Mouse (Mus musculus) megakaryocyte, embryonic 14.5 days (primary cell): Measurements from ENCODE around the gene E2f2. TPM values are rescaled to one million over a fixed set of nuclear protein-coding genes. Genes with fewer than 3 reads are reported as not detected.

ENCODE experiments used
- H3K27me3 ChIP-seq: replicated peaks from 2 replicates; pipeline ENCODE3; 2012; ENCODE audit warnings: inconsistent platforms
- H3K36me3 ChIP-seq: replicated peaks from 2 replicates; pipeline ENCODE3; 2012; ENCODE audit warnings: low read length, inconsistent platforms, mixed read lengths
- H3K4me1 ChIP-seq: 2 replicates; pipeline ENCODE4 v1.6.1; 2012; ENCODE audit warnings: inconsistent platforms
- H3K4me3 ChIP-seq: replicated peaks from 2 replicates; pipeline ENCODE3; 2012; ENCODE audit warnings: moderate library complexity, mild to moderate bottlenecking, inconsistent platforms
- H3K9me3 ChIP-seq: 2 replicates; pipeline ENCODE4 v1.6.1; 2012; ENCODE audit warnings: inconsistent platforms
- FLI1 ChIP-seq: IDR thresholded peaks from 2 replicates; pipeline ENCODE4 v1.6.1; 2012; ENCODE audit warnings: low read length, inconsistent platforms, mixed read lengths
- GATA1 ChIP-seq: IDR thresholded peaks from 3 replicates; pipeline ENCODE4 v1.6.1; 2012; ENCODE audit warnings: mixed read lengths, low read length, inconsistent platforms, borderline replicate concordance
- polyA plus RNA-seq: library from polyadenylated mRNA; stranded (reverse); fragments of >175 nt; gene quantifications from 2 replicates; pipeline ENCODE4 v1.2.3, GENCODE M21; 2012; ENCODE audit warnings: low replicate concordance; ENCODE audit not compliant: insufficient read depth

Gene E2f2
- polyA plus RNA-seq, 1 experiment, result 10.5 TPM

DNA sequence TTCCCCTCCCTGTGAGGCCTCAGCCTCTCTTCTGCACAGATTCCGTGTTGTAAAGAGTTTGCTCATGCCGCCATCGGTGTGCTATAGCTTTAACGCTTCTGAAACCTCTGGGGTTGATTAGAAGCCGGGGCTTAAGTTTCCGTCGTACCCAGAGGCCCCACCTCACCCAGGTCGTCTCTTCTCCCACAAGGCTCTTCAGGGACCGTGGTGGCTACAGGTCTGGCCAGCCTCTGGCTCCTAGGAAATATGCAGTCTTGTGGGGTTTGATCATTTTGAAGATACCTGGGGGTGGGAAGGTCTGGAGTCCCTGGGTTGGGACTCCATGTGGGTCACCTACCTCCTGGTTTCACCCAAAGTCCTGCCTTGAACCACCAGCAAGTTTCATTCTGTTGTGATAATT, 23.4 kb downstream of the E2f2 start:
- Histone ChIP-seq H3K4me1 (peaks cover 8% of the 10 kb centered on the region), H3K27me3 (peaks cover 5% of the 10 kb centered on the region), H3K9me3 (no peaks in the 10 kb centered on the region), H3K4me3 (no peak overlapping the region), H3K36me3 (peaks cover 48% of the 10 kb centered on the region)
- TF ChIP-seq FLI1 (no peak), GATA1 (no peak)

DNA sequence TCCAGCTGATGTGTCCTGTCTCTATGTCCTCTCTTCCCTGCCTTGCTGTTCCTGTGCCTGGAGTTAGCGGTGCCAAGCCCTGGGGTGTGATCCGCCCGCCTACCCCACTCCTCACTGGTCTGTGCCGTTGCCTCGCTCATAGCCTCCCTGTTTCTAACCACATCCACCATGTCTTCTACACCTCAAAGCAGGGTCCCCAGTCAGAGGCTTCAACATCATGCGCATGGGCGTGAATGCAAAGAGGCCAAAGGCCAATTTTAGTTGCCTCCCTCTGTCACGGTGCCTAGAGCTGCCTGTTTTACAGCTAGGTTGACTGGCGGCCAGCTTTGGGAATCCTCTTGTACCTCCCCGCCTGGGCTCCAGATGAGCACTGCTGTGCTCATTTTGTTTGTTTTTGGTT, 24.0 kb downstream of the E2f2 start:
- peaks cover 12% of the 10 kb centered on the region for H3K4me1 ChIP-seq
- no peak overlapping the region for H3K4me3 ChIP-seq
- TF ChIP-seq GATA1 (no peak), FLI1 (no peak)
- peaks cover 9% of the 10 kb centered on the region for H3K27me3 ChIP-seq
- H3K9me3 ChIP-seq, result no peaks in the 10 kb centered on the region
- peaks cover 43% of the 10 kb centered on the region for H3K36me3 ChIP-seq

DNA sequence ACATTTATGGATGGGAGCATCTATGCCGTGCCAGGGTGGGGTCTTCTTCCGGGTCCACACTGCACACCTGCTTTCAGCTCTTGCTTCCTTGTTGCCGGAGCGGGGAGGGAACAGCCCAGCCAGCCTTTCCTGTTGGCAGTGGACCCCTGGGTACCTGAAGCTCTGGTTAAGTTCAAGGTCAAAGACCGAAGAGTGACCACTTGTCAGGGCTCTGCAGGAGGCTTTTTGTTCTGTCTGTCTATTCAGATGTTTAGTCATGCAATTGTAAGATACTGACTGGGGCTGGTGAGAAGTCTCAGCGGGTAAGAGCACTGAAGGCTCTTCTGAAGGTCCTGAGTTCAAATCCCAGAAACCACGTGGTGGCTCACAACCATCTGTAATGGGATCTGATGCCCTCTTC, 26.7 kb downstream of the E2f2 start:
- Histone ChIP-seq H3K4me1 (peaks cover 18% of the 10 kb centered on the region), H3K4me3 (no peak overlapping the region), H3K9me3 (no peaks in the 10 kb centered on the region), H3K36me3 (peaks cover 16% of the 10 kb centered on the region), H3K27me3 (peaks cover 30% of the 10 kb centered on the region)
- no peak for TF ChIP-seq GATA1
- no peak for TF ChIP-seq FLI1

GRCm38 (mm10) chr4:136199562-136200292, 27.5 kb downstream of the E2f2 start:
- Histone ChIP-seq H3K36me3 (peaks cover 7% of the 10 kb centered on the region), H3K9me3 (no peaks in the 10 kb centered on the region), H3K27me3 (peaks cover 39% of the 10 kb centered on the region), H3K4me1 (peaks cover 22% of the 10 kb centered on the region), H3K4me3 (peak overlapping the region; percentile 51)
- no peak for TF ChIP-seq GATA1

DNA sequence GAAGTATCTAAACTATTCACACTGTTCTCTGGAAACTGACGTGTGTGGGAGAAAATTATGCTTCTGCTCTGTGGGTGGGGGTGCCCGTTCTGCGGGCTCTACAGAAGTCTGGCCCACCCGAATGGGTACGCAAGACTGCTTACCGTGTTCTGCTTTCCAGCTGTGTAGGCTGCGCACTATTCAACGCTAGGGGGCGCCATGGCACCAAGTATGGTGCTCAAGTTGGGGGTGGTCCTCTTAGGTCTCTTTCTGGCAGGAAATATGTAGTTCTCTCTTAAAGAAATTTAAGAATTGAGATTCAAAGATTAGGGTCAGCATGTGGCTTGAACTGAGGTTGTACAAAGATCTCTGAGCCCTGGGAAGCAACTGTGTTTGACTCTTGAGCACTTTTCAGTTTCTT, 30.3 kb downstream of the E2f2 start:
- H3K36me3 ChIP-seq, result no peaks in the 10 kb centered on the region
- peaks cover 41% of the 10 kb centered on the region for H3K4me1 ChIP-seq
- H3K9me3 ChIP-seq, result no peaks in the 10 kb centered on the region
- H3K4me3 ChIP-seq, result no peak overlapping the region
- TF ChIP-seq GATA1 (no peak), FLI1 (no peak)
- H3K27me3 ChIP-seq, result peaks cover 64% of the 10 kb centered on the region

GRCm38 (mm10) chr4:136204775-136205174, 32.6 kb downstream of the E2f2 start:
- Histone ChIP-seq H3K4me1 (peaks cover 42% of the 10 kb centered on the region), H3K9me3 (no peaks in the 10 kb centered on the region), H3K36me3 (no peaks in the 10 kb centered on the region), H3K4me3 (no peak overlapping the region), H3K27me3 (peaks cover 81% of the 10 kb centered on the region)
- TF ChIP-seq GATA1 (no peak), FLI1 (no peak)

- peak within 1 kb of the TSS; percentile 95 for H3K4me3 ChIP-seq
- no peak for TF ChIP-seq GATA1
- peaks cover 88% of the 10 kb centered on the region for H3K27me3 ChIP-seq
Observed at GRCm38 (mm10) chr4:136206033-136206893, 34.1 kb downstream of the E2f2 start, which contains the start of gene Asap3. Gene Asap3 (plus strand): TSS chr4:136206365.

DNA sequence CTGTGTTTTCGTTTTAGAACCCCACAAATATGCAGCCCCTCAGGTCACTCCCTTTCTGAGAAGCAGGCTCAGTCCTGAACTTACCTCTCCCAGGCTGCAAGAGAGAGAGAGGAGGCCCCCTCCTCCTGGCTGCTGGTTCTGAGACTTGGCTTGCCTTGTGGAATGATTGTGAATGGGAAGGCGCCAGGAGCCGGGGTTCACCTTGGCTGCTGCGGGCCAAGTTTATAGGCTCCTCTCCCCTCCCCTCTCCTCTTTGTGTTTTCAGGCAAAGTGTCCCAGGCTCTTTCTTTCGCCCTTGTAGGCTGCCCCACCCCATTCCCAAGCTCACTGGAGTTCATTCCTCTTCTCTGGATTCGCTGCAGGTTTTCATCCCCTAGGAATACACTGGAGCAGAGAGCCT, 34.7 kb downstream of the E2f2 start:
- TF ChIP-seq FLI1 (no peak), GATA1 (no peak)
- H3K36me3 ChIP-seq, result no peaks in the 10 kb centered on the region
- no peaks in the 10 kb centered on the region for H3K9me3 ChIP-seq
- peaks cover 30% of the 10 kb centered on the region for H3K4me1 ChIP-seq
- H3K4me3 ChIP-seq, result peak overlapping the region; percentile 95
- peaks cover 89% of the 10 kb centered on the region for H3K27me3 ChIP-seq

More at GRCm38 (mm10) chr4:136206033-136206893, 34.1 kb downstream of the E2f2 start, which contains the start of gene Asap3:
- H3K4me1 ChIP-seq, result peaks cover 30% of the 10 kb centered on the region
- no peaks in the 10 kb centered on the region for H3K9me3 ChIP-seq
- H3K36me3 ChIP-seq, result no peaks in the 10 kb centered on the region

- H3K9me3 ChIP-seq, result no peaks in the 10 kb centered on the region
- TF ChIP-seq GATA1 (no peak), FLI1 (no peak)
- no peak overlapping the region for H3K4me3 ChIP-seq
- peaks cover 87% of the 10 kb centered on the region for H3K27me3 ChIP-seq
- H3K4me1 ChIP-seq, result peaks cover 17% of the 10 kb centered on the region
- H3K36me3 ChIP-seq, result no peaks in the 10 kb centered on the region
Observed at GRCm38 (mm10) chr4:136210931-136211330, 38.7 kb downstream of the E2f2 start.

GRCm38 (mm10) chr4:136213629-136214028, 41.4 kb downstream of the E2f2 start:
- no peaks in the 10 kb centered on the region for H3K36me3 ChIP-seq
- peaks cover 87% of the 10 kb centered on the region for H3K27me3 ChIP-seq
- no peak for TF ChIP-seq GATA1
- no peak for TF ChIP-seq FLI1
- no peak overlapping the region for H3K4me3 ChIP-seq
- no peaks in the 10 kb centered on the region for H3K4me1 ChIP-seq
- H3K9me3 ChIP-seq, result no peaks in the 10 kb centered on the region
